Mouse (Mus musculus) testis, adult 2 months (tissue): ENCODE data around the gene Tex19.2. TPM values are rescaled to one million over a fixed set of nuclear protein-coding genes. Genes with fewer than 3 reads are reported as not detected.

Experiments used
- H3K27ac ChIP-seq: fragments of 200-500 bp; 2 replicates; pipeline ENCODE4 v1.5.1; 2012; ENCODE audit warnings: low read depth, low read length; ENCODE audit not compliant: control insufficient read depth, insufficient read depth
- H3K27me3 ChIP-seq: fragments of 200-500 bp; 2 replicates; pipeline ENCODE4 v1.6.1; 2012; ENCODE audit warnings: mild to moderate bottlenecking, low read length, moderate library complexity; ENCODE audit not compliant: control insufficient read depth, insufficient read depth
- H3K36me3 ChIP-seq: fragments of 200-500 bp; 2 replicates; pipeline ENCODE4 v1.6.1; 2012; ENCODE audit warnings: mild to moderate bottlenecking, low read length; ENCODE audit not compliant: control insufficient read depth, insufficient read depth
- H3K4me1 ChIP-seq: fragments of 200-500 bp; 2 replicates; pipeline ENCODE4 v1.6.1; 2012; ENCODE audit warnings: low read length; ENCODE audit not compliant: control insufficient read depth, insufficient read depth
- H3K4me3 ChIP-seq: fragments of 200-500 bp; 2 replicates; pipeline ENCODE4 v1.5.1; 2012; ENCODE audit warnings: low read depth, mild to moderate bottlenecking, low read length, moderate library complexity, mixed read lengths; ENCODE audit not compliant: control insufficient read depth
- CTCF ChIP-seq: fragments of 200-500 bp; IDR thresholded peaks from 2 replicates; pipeline ENCODE4 v1.5.1; 2012; ENCODE audit warnings: low read depth, mild to moderate bottlenecking, inconsistent platforms, low read length, moderate library complexity; ENCODE audit not compliant: control insufficient read depth, insufficient read depth, insufficient replicate concordance
- POLR2A ChIP-seq: fragments of 200-500 bp; IDR thresholded peaks from 2 replicates; pipeline ENCODE4 v1.6.1; 2012; ENCODE audit warnings: low read depth, mild to moderate bottlenecking, inconsistent platforms, low read length, moderate library complexity; ENCODE audit not compliant: control insufficient read depth
- polyA plus RNA-seq: library from polyadenylated mRNA; depleted of rRNA; stranded (reverse); fragments of >200 nt; gene quantifications from 2 replicates; pipeline ENCODE4 v1.2.3, GENCODE M21; 2012

The Tex19.2 gene
- polyA plus RNA-seq, 1 experiment, result 27.6 TPM

DNA sequence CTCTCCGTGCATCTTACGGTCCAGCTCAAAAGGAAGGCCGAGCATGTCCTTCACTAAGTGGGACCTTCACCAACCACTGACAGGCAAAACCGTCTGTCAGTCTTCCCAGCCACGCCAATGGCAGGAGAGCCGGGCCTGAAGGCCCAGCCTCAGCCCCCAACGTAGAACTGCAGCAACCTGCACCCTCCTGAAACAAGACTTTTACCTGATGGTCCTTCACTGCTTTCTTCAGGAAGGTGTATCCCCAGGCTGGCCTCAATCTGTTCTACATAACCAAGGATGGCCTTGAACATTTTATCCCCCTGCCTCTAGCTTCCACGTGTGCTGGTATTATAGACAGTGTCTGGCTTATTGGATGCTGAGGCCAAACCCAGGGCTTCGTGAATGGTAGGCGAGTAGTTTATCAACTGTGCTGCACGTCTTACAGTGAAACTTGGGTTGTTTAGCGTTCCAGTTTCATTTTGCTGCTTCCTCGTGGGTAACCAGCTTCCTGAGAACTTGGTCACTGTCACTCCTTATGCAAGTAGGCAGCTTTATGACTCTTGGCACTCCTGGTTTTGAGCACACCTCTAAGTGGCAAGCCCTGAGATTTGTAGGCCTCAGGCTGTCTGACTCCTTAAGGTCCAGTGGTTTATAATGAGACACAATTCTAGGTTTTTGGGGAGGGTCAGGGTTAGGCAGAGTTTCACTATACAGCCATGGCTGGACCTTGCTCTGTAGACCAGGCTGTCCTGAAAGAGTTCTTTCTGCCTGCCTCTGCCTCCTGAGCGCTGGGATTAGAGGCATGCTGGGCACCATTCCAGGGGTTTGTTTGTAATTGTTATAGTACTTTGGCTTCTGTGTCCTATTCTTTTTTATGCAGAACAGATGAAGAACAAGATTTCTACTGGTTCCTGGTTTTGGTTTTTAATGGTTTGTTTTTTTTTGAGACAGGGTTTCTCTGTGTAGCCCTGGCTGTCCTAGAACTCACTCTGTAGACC, 25.6 kb downstream of the Tex19.2 start:
- Histone ChIP-seq H3K27me3 (no peaks in the 10 kb centered on the region), H3K4me3 (no peak overlapping the region), H3K27ac (no peak overlapping the region), H3K4me1 (no peaks in the 10 kb centered on the region), H3K36me3 (no peaks in the 10 kb centered on the region)
- no peak for TF ChIP-seq CTCF
- no peak for TF ChIP-seq POLR2A

DNA sequence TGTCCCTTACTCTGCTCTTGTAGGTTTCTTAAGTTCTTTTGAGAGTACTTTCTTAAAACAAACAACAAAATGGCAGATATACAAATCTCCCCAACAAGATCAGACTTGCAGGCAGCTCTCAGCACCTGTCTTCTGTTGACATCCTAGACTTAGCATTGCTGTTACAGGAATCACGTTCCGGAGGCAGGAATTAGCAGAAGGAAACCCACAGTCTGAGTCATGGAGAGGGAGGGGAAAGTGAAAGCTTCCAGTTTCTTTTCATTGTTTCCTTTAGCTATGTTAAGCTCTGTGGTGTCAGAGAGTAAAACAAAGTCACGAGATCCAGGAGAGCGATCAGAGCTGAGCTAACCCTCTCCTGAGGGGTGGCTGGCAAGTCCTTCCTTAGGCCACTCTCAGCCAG, 27.5 kb downstream of the Tex19.2 start:
- no peaks in the 10 kb centered on the region for H3K36me3 ChIP-seq
- no peak overlapping the region for H3K4me3 ChIP-seq
- H3K27ac ChIP-seq, result no peak overlapping the region
- H3K27me3 ChIP-seq, result no peaks in the 10 kb centered on the region
- no peaks in the 10 kb centered on the region for H3K4me1 ChIP-seq
- TF ChIP-seq CTCF (no peak), POLR2A (no peak)

DNA sequence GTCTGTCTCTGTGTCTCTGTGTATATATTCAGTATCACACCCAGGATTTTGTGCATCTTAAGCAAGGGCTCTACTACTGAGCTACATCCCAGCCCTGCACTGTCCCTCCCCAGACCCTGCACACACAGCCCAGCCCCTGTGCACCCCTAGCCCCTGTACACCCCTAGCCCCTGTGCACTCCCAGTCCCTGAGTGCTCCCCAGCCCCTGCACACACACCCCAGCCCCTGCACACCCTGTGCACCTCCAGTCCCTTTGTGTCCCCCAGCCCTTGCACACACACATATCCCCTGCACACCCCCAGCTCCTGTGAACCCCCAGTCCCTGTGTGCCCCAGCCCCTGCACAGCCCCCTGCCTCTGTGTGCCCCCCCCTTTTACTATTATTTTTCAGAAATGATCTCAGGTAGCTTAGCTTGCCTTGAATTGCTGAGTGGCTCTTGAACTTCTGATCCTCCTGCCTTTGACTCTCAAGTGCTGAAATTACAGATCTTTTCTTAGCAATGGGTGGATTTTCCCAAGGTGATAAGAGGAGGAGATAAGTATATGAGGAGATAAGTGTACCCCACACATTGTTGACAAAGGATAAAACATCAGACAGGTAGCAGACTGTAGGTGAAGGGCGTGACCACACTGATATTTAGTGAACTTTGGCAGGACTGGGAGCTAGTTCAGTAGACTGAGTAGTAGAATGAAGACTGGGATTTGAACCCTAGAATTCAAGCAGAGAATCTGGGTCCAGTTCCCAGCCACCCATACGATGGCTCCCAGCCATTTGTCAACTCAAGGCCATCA, 28.5 kb downstream of the Tex19.2 start:
- no peaks in the 10 kb centered on the region for H3K36me3 ChIP-seq
- H3K27ac ChIP-seq, result no peak overlapping the region
- H3K27me3 ChIP-seq, result no peaks in the 10 kb centered on the region
- TF ChIP-seq POLR2A (no peak), CTCF (no peak)
- H3K4me3 ChIP-seq, result no peak overlapping the region
- no peaks in the 10 kb centered on the region for H3K4me1 ChIP-seq

DNA sequence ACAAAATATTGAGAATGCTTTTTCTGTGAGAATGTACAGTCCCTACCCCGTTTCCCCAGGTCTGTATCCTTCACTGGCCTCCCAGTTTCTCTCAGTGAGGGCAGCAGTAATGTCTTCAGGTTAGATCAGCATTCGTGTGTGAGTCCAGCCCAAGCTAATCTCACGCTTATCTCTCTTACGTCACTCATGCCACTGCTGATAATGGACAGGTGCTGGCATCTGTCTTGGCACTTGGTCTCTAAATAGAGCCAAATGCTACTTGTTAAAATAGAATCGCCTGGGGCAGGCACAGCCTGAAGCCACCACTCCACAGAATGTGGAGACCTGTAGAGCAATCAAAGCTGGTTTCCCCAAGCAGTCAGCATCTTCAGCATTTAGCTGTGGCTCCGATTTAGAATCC, 29.5 kb downstream of the Tex19.2 start:
- Histone ChIP-seq H3K36me3 (no peaks in the 10 kb centered on the region), H3K4me3 (no peak overlapping the region), H3K27me3 (no peaks in the 10 kb centered on the region), H3K4me1 (no peaks in the 10 kb centered on the region), H3K27ac (no peak overlapping the region)
- no peak for TF ChIP-seq CTCF
- TF ChIP-seq POLR2A, result no peak

DNA sequence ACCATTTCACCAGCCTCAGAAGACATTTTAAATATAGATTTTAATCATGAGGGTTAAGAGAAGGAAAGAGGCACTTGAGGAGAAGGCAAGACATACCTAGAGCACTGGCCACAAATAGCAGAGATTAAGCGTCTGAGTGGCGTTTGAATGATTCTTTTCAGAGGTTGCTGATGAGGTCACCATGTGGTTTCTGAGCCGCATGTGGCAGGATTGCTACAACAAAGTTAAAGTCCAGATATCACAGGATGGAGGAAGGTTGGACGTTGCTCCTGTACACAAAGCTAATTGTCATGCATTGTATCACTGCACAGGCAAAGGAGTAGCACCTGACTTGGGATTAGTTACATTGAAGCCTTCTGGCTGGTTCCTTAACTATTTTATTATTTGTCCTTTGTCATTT, 32.2 kb downstream of the Tex19.2 start:
- no peak overlapping the region for H3K4me3 ChIP-seq
- no peaks in the 10 kb centered on the region for H3K36me3 ChIP-seq
- no peaks in the 10 kb centered on the region for H3K27me3 ChIP-seq
- no peaks in the 10 kb centered on the region for H3K4me1 ChIP-seq
- H3K27ac ChIP-seq, result no peak overlapping the region
- no peak for TF ChIP-seq POLR2A
- no peak for TF ChIP-seq CTCF

DNA sequence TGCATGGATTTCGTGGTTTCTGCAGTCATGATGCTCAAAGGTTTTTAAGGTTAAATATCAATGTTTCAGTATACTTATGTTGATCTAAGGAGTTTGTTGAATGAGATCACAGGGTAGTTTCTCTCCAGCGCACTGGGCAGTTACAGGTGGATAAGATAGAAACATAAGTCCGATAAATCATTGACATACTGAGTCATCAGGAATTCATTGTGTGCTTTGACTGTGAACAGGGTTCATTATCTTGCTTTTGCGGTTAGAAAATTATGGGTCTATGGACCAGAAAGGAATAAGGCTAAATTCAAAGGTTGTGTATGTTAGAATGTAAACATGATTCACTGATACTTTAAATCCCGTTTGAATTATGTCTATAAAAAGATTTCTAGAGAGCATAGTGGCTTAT, 33.3 kb downstream of the Tex19.2 start:
- TF ChIP-seq CTCF, result no peak
- no peak for TF ChIP-seq POLR2A
- no peaks in the 10 kb centered on the region for H3K27me3 ChIP-seq
- H3K4me3 ChIP-seq, result no peak overlapping the region

DNA sequence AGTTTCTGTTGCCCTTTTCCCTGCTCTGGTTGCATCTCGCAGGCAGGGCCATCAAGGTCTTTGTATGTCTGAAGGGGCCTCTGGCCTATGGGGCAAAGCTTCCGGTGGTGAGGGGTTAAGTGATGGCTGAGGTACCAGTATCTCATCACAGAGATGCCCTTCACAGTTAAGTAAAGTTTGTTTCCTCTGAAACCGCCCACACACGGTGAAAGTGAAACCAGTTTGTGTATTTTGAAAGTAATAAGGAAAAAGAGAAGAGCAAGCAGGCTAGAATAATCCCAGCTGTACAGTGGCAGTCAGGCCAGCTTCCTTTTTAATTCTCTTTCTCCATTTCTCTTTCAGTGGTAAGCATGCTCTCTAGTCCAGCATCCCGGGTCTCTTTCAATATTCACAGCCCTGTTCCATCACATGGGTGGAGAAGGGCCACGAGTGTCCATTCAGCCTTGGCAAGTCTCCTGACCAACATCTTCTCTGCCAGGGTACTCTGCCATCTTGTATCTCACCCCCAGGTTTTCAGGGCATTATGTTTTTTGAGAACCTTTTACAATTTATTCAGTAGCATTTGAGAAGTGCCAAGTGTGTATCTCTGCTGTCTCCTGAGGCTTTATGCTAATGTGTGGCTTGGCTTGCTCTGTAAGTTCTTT, 35.5 kb downstream of the Tex19.2 start:
- TF ChIP-seq POLR2A (no peak), CTCF (no peak)

More for the DNA sequence above, 33.3 kb downstream of the Tex19.2 start:
- Histone ChIP-seq H3K36me3 (no peaks in the 10 kb centered on the region), H3K27ac (no peak overlapping the region), H3K4me1 (no peaks in the 10 kb centered on the region)

More for the DNA sequence above, 35.5 kb downstream of the Tex19.2 start:
- Histone ChIP-seq H3K27me3 (no peaks in the 10 kb centered on the region), H3K27ac (peak overlapping the region; percentile 76), H3K4me3 (no peak overlapping the region), H3K4me1 (no peaks in the 10 kb centered on the region), H3K36me3 (no peaks in the 10 kb centered on the region)
